Mouse (Mus musculus): ENCODE measurements around the gene Adamts17.

DNA sequence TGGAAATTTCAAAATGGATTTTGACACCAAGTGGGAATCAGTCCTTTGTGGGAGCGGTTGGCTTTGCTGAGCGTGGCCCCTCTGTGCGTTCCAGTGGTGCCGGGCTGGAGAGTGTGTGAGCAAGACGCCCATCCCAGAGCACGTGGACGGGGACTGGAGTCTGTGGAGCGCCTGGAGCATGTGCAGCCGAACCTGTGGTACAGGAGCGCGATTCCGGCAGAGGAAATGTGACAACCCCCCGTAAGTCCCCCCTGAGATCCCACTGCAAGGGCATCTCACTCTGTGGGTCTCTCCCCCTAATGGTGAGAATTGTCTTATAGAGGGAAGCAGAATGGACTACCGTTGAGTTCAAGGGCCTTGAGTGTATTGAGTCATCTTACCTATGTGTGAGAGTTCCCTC is 189.9 kb downstream of the Adamts17 start:
- no peak for TF ChIP-seq POLR2A (IDR thresholded peaks at IDR 0.05; ENCODE audit: extremely low read depth, insufficient read depth, low read length)
- no peak for TF ChIP-seq CTCF (IDR thresholded peaks at IDR 0.05; ENCODE audit: extremely low read depth, insufficient read depth, low read length)
